Mouse (Mus musculus) megakaryocyte, embryonic 14.5 days (primary cell): Measurements from ENCODE around the gene Cstf1. TPM values are rescaled to one million over a fixed set of nuclear protein-coding genes. Genes with fewer than 3 reads are reported as not detected.

Experiments used
- H3K27me3 ChIP-seq: replicated peaks from 2 replicates; pipeline ENCODE3; 2012; ENCODE audit warnings: inconsistent platforms
- H3K36me3 ChIP-seq: replicated peaks from 2 replicates; pipeline ENCODE3; 2012; ENCODE audit warnings: low read length, inconsistent platforms, mixed read lengths
- H3K4me1 ChIP-seq: 2 replicates; pipeline ENCODE4 v1.6.1; 2012; ENCODE audit warnings: inconsistent platforms
- H3K4me3 ChIP-seq: replicated peaks from 2 replicates; pipeline ENCODE3; 2012; ENCODE audit warnings: moderate library complexity, mild to moderate bottlenecking, inconsistent platforms
- H3K9me3 ChIP-seq: 2 replicates; pipeline ENCODE4 v1.6.1; 2012; ENCODE audit warnings: inconsistent platforms
- FLI1 ChIP-seq: IDR thresholded peaks from 2 replicates; pipeline ENCODE4 v1.6.1; 2012; ENCODE audit warnings: low read length, inconsistent platforms, mixed read lengths
- GATA1 ChIP-seq: IDR thresholded peaks from 3 replicates; pipeline ENCODE4 v1.6.1; 2012; ENCODE audit warnings: mixed read lengths, low read length, inconsistent platforms, borderline replicate concordance
- polyA plus RNA-seq: library from polyadenylated mRNA; stranded (reverse); fragments of >175 nt; gene quantifications from 2 replicates; pipeline ENCODE4 v1.2.3, GENCODE M21; 2012; ENCODE audit warnings: low replicate concordance; ENCODE audit not compliant: insufficient read depth

Cstf1 gene
- polyA plus RNA-seq, 1 experiment, result 7.2 TPM

GRCm38 (mm10) chr2:172371258-172371657 lies 777 bp downstream of the Cstf1 start:
- Histone ChIP-seq H3K4me3 (peak overlapping the region; percentile 100), H3K9me3 (no peaks in the 10 kb centered on the region), H3K27me3 (no peaks in the 10 kb centered on the region), H3K4me1 (peaks cover 66% of the 10 kb centered on the region), H3K36me3 (peaks cover 64% of the 10 kb centered on the region)
- TF ChIP-seq FLI1, result no peak
- no peak for TF ChIP-seq GATA1

DNA sequence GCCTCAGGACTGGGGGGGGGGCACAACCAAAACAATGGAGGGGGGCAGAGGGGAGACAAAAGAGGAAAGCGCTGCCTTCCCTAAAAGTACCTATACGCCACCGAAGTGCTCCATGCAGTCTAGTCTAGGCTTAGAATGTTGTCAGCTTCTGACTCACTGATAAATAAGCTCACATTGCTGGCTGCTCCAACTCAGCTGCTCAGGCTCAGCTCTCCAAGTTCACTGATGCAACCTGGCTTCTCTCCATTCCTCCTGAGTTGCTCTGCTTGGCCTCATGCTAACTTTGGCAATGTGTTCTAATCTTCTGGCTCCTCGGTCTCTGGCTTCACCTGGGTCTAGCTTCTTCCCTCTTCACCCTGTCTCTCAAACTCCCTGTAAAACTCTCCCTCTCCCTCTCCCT lies 6.1 kb downstream of the Cstf1 start:
- H3K4me3 ChIP-seq, result no peak overlapping the region
- peaks cover 72% of the 10 kb centered on the region for H3K4me1 ChIP-seq
- TF ChIP-seq FLI1 (no peak), GATA1 (no peak)
- no peaks in the 10 kb centered on the region for H3K9me3 ChIP-seq
- no peaks in the 10 kb centered on the region for H3K27me3 ChIP-seq
- peaks cover 92% of the 10 kb centered on the region for H3K36me3 ChIP-seq

DNA sequence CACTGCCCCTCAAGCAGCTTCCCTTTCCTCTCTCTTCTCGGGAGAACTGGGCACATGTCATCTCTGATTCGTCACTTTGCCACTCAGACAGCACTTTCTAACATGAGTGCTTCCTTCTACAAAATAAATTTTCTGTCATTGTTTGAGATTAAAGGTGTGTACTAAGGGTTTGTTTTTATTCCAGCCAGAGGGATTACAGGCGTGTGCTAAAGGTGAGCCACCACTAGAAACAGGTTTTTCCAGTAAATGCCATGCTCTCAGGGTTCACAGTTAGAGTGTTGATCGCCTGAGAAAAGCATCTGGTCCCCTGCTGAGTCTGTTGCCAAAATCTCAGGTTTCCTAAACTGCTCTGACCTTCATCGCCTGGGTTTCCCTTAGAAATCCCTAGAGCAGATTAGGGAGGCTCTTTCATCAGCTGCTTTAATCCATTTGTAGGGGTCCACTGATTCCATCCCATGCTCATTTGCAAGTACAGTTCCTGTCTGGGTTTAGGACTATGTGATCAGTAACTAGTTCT lies 6.6 kb downstream of the Cstf1 start:
- H3K27me3 ChIP-seq, result no peaks in the 10 kb centered on the region
- H3K9me3 ChIP-seq, result no peaks in the 10 kb centered on the region
- peaks cover 97% of the 10 kb centered on the region for H3K36me3 ChIP-seq
- no peak overlapping the region for H3K4me3 ChIP-seq
- H3K4me1 ChIP-seq, result peaks cover 72% of the 10 kb centered on the region
- TF ChIP-seq FLI1 (no peak), GATA1 (no peak)

DNA sequence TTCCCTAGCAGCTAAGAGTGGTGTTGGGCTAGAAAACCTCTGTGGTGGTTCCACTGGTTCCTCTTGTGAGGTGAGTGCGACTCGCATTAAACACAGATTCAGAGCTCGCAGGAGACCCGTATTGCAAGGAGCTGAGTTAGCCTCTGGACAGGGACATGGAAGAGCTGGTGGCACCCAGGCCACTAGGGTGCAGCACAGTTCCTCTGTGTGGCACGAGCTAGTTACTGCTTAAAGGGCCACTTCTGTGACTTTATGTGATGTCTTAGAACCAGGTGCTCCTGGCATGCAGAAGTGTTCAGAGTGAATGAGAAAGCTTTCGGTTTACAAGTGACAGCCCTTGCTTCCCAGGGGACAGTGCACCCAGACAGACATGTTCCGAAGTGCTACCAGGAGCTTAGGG lies 7.9 kb downstream of the Cstf1 start:
- no peaks in the 10 kb centered on the region for H3K27me3 ChIP-seq
- peaks cover 64% of the 10 kb centered on the region for H3K4me1 ChIP-seq
- H3K9me3 ChIP-seq, result no peaks in the 10 kb centered on the region
- H3K36me3 ChIP-seq, result peaks cover 99% of the 10 kb centered on the region
- no peak overlapping the region for H3K4me3 ChIP-seq
- TF ChIP-seq FLI1 (no peak), GATA1 (no peak)

DNA sequence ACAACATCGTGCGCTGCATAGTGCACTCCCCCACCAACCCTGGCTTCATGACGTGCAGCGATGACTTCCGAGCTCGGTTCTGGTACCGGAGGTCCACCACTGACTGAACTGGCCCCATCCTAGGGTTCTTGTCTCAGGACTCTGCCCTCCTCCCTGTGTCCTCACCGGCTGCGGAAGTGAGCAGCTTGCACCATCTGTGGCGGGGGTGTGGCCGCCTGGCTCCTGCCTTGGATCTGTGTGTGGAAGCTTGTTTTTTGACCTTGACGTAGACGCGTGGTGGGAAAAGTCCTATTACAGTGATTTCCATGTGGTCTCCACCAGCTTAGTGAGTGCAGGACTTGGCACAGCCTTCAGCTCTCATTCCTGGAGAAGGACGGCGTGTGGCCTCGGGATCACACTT lies 10.0 kb downstream of the Cstf1 start:
- Histone ChIP-seq H3K36me3 (peaks cover 83% of the 10 kb centered on the region), H3K4me3 (no peak overlapping the region), H3K27me3 (no peaks in the 10 kb centered on the region), H3K9me3 (no peaks in the 10 kb centered on the region), H3K4me1 (peaks cover 71% of the 10 kb centered on the region)
- TF ChIP-seq FLI1 (no peak), GATA1 (no peak)

DNA sequence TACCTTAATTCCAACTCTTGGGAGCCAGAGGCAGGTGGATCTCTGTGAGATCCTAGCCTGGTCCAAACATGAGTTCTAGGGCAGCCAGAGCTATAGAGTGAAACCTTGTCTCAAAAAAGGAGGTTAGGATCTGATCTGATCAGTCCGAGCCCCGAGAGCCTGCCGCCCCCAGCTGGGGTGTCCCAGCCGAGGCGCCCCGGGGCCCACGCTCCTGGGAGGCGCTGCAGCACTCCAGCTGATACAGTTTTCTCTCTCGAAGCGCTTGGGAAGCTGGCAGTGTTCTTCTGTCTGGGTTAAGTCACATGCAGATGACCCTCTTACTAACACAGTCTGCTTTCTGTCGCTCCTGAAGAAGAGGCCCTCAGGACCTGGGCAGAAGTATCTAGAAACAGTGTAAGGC lies 10.9 kb downstream of the Cstf1 start:
- no peak for TF ChIP-seq FLI1
- TF ChIP-seq GATA1, result no peak
- H3K4me1 ChIP-seq, result peaks cover 68% of the 10 kb centered on the region
- H3K36me3 ChIP-seq, result peaks cover 75% of the 10 kb centered on the region
- no peaks in the 10 kb centered on the region for H3K9me3 ChIP-seq
- H3K4me3 ChIP-seq, result no peak overlapping the region
- no peaks in the 10 kb centered on the region for H3K27me3 ChIP-seq

GRCm38 (mm10) chr2:172381898-172382297 lies 11.4 kb downstream of the Cstf1 start:
- no peak for TF ChIP-seq FLI1
- TF ChIP-seq GATA1, result no peak
- Histone ChIP-seq H3K9me3 (no peaks in the 10 kb centered on the region), H3K4me1 (peaks cover 63% of the 10 kb centered on the region), H3K4me3 (no peak overlapping the region), H3K27me3 (no peaks in the 10 kb centered on the region), H3K36me3 (peaks cover 69% of the 10 kb centered on the region)

DNA sequence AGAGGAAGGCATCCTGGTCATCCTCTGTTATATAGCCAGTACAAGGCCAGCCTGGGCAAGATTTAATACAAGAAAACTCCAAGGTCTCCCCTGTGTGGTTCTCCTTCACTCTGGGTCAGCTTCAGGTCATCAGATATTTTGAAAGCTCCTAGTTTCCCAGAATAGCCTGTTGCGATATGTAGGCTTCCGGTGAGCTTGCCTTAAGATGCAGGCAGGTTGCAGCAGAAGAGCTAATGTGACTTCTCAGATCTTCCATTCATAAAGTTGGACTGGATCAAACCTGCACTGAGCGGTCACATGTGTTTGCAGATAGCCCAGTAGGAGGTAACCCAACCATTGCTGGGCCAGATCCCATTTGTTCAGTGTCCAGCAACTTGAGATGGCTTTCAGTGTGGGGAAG lies 14.2 kb downstream of the Cstf1 start:
- Histone ChIP-seq H3K36me3 (peaks cover 41% of the 10 kb centered on the region), H3K4me3 (no peak overlapping the region), H3K27me3 (no peaks in the 10 kb centered on the region), H3K4me1 (peaks cover 44% of the 10 kb centered on the region), H3K9me3 (peaks cover 2% of the 10 kb centered on the region; the same call in 1 of the 2 replicates)
- TF ChIP-seq GATA1 (no peak), FLI1 (no peak)

DNA sequence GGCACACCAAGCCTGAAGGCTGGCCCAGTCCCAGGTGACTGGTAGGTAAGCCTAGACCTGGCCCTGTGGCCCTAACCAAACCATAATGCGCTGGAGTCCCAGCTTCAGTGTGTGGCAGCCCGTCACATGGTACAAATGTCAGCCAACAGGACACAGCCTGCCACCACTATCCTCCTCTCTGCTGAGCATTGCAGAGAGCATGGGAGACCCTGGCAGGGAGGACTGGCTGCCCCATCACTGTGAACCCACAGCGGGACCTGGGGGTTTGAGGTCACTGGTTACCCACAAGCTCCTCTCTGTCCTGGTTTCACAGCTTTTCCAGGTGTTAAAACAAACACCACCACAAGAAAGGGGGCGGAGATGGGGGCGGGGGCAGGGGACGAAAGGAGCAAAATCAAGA lies 19.9 kb downstream of the Cstf1 start:
- H3K4me3 ChIP-seq, result peak overlapping the region; percentile 46
- H3K27me3 ChIP-seq, result no peaks in the 10 kb centered on the region
- no peak for TF ChIP-seq GATA1
- TF ChIP-seq FLI1, result no peak
- peaks cover 60% of the 10 kb centered on the region for H3K4me1 ChIP-seq
- H3K9me3 ChIP-seq, result peaks cover 2% of the 10 kb centered on the region; the same call in 1 of the 2 replicates
- H3K36me3 ChIP-seq, result peaks cover 7% of the 10 kb centered on the region

DNA sequence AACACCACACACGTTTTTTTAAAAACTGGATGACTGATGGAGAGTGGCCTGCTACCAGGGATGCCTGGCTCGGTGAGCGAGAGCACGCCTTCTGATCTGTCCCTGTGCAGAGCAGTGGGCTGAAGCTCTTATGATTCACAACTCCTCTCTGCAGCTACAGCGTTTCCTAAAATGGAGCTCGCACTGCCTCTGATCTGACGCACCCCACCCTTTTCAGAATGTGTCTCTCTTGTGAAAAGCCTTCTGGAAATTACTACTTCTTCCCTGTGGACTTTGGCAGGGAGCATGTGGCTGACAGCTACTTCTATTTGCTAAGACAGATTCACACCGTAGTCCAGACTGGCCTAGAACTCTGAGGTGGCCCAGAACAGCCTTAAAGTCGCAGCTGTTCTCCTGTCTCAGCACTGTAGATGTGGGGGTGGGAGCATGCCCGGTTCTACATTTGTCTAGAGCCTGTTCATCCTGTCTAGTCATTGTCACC lies 21.6 kb downstream of the Cstf1 start:
- no peak for TF ChIP-seq GATA1
- no peak for TF ChIP-seq FLI1
- peak overlapping the region; percentile 33 for H3K4me3 ChIP-seq
- peaks cover 73% of the 10 kb centered on the region for H3K4me1 ChIP-seq

GRCm38 (mm10) chr2:172393391-172394051 lies 23.0 kb downstream of the Cstf1 start, which contains the start of gene Cass4:
Gene Cass4, plus strand, starts transcription at chr2:172393794.
- no peaks in the 10 kb centered on the region for H3K27me3 ChIP-seq
- H3K36me3 ChIP-seq, result peaks cover 30% of the 10 kb centered on the region
- H3K4me3 ChIP-seq, result peak within 1 kb of the TSS; percentile 94
- no peaks in the 10 kb centered on the region for H3K9me3 ChIP-seq
- TF ChIP-seq GATA1, result no peak
- no peak for TF ChIP-seq FLI1
- peaks cover 82% of the 10 kb centered on the region for H3K4me1 ChIP-seq

More for the DNA sequence above, 21.6 kb downstream of the Cstf1 start:
- peaks cover 2% of the 10 kb centered on the region; the same call in 1 of the 2 replicates for H3K9me3 ChIP-seq
- H3K27me3 ChIP-seq, result no peaks in the 10 kb centered on the region
- peaks cover 22% of the 10 kb centered on the region for H3K36me3 ChIP-seq
